Mouse (Mus musculus): Measurements from ENCODE around the gene Zfp511.

DNA sequence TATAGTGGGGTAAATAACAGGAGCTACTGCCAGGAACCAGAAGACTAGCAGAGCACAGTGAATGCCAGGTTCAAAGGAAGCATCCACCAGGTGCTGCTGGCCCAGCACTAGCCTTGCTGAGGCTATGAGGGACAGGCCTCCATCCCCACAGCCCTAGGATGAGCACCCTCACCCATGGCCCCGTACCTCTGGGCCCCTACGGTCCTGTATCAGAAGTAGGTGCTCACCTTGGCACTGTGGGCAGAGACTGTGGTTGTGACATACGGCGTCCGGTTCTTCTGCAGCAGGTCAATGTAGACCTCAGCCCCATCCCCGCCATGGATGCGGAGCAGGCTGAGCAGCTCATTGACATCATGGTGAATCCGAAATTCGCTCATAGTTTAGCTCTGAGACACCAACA, 2.8 kb upstream of the Zfp511 start:
- no peak for TF ChIP-seq POLR2A (IDR thresholded peaks at IDR 0.05; ENCODE audit: borderline replicate concordance, low read depth, low read length)
- no peak for TF ChIP-seq CTCF (IDR thresholded peaks at IDR 0.05; ENCODE audit: low read depth, low read length)

Data from bone marrow macrophage, adult 2 months (primary cell).